Mouse (Mus musculus) myocyte (in vitro differentiated cells): ENCODE measurements around the gene Stard3nl. TPM values are rescaled to one million over a fixed set of nuclear protein-coding genes. Genes with fewer than 3 reads are reported as not detected.

ENCODE experiments used
- H3K27me3 ChIP-seq: one replicate; pipeline ENCODE4 v1.6.1; 2011; ENCODE audit not compliant: control insufficient read depth, insufficient read depth, insufficient read length
- H3K36me3 ChIP-seq: one replicate; pipeline ENCODE4 v1.6.1; 2011; ENCODE audit not compliant: control insufficient read depth, insufficient read depth
- H3K4me2 ChIP-seq: one replicate; pipeline ENCODE4 v1.6.1; 2011; ENCODE audit warnings: low read depth, control low read depth
- H3K4me3 ChIP-seq: one replicate; pipeline ENCODE4 v1.5.1; 2011; ENCODE audit warnings: mild to moderate bottlenecking, control low read depth, moderate library complexity
- H3K79me2 ChIP-seq: one replicate; pipeline ENCODE4 v1.6.1; 2011; ENCODE audit not compliant: control insufficient read depth, insufficient read depth
- H3ac ChIP-seq: one replicate; pipeline ENCODE4 v1.6.1; 2011; ENCODE audit not compliant: control insufficient read depth, insufficient read length
- CEBPB ChIP-seq: IDR thresholded peaks from 2 replicates; pipeline ENCODE4 v1.6.1; 2011; ENCODE audit warnings: mild to moderate bottlenecking, moderate library complexity; ENCODE audit not compliant: poor library complexity, insufficient read depth, severe bottlenecking
- E2F4 ChIP-seq: IDR thresholded peaks from one replicate; pipeline ENCODE4 v1.6.1; 2011; ENCODE audit warnings: mild to moderate bottlenecking, control low read depth, moderate library complexity; ENCODE audit not compliant: insufficient read depth
- MAX ChIP-seq: IDR thresholded peaks from one replicate; pipeline ENCODE4 v1.6.1; 2011; ENCODE audit warnings: low read depth, mild to moderate bottlenecking, control low read depth
- MYOD1 ChIP-seq, 3 experiments: IDR thresholded peaks; one replicate each; pipeline ENCODE4 v1.6.1; 2011; ENCODE audit warnings: control low read depth in 2 of 3, low read depth in 2 of 3, mild to moderate bottlenecking in 2 of 3, moderate library complexity in 1 of 3; ENCODE audit not compliant: insufficient read length in 2 of 3, control insufficient read depth in 1 of 3
- MYOG ChIP-seq, 3 experiments: IDR thresholded peaks; one replicate each; pipeline ENCODE4 v1.6.1; 2011; ENCODE audit warnings: control low read depth in 2 of 3, low read depth in 2 of 3, mild to moderate bottlenecking in 2 of 3; ENCODE audit not compliant: insufficient read length in 2 of 3, control insufficient read depth in 1 of 3, insufficient read depth in 1 of 3
- POLR2A ChIP-seq: IDR thresholded peaks from one replicate; pipeline ENCODE4 v1.6.1; 2011; ENCODE audit warnings: low read depth, mild to moderate bottlenecking, control low read depth, moderate library complexity; ENCODE audit not compliant: insufficient read length
- POLR2AphosphoS2 ChIP-seq: IDR thresholded peaks from one replicate; pipeline ENCODE4 v1.6.1; 2011; ENCODE audit warnings: low read depth, control low read depth; ENCODE audit not compliant: insufficient read length
- REST ChIP-seq: IDR thresholded peaks from one replicate; pipeline ENCODE4 v1.6.1; 2011; ENCODE audit warnings: mild to moderate bottlenecking, control low read depth, moderate library complexity; ENCODE audit not compliant: insufficient read depth, insufficient read length
- SRF ChIP-seq: IDR thresholded peaks from one replicate; pipeline ENCODE4 v1.6.1; 2011; ENCODE audit warnings: low read depth; ENCODE audit not compliant: control insufficient read depth, insufficient read length
- TCF12 ChIP-seq: IDR thresholded peaks from one replicate; pipeline ENCODE4 v1.6.1; 2011; ENCODE audit warnings: mild to moderate bottlenecking, control low read depth; ENCODE audit not compliant: poor library complexity, insufficient read depth, severe bottlenecking
- TCF3 ChIP-seq: IDR thresholded peaks from one replicate; pipeline ENCODE4 v1.6.1; 2011; ENCODE audit warnings: low read depth, control low read depth; ENCODE audit not compliant: insufficient read length
- USF1 ChIP-seq: IDR thresholded peaks from one replicate; pipeline ENCODE4 v1.6.1; 2011; ENCODE audit warnings: low read depth, mild to moderate bottlenecking, control low read depth, moderate library complexity
- polyA plus RNA-seq: library from polyadenylated mRNA; unstranded; fragments of >200 nt; fragmentation: generic; extraction: Trizol; gene quantifications from one replicate; pipeline ENCODE4 v1.2.1, GENCODE M21; 2012; ENCODE audit warnings: missing spikeins

Stard3nl gene
- polyA plus RNA-seq, 1 experiment: 25.7 TPM

GRCm38 (mm10) chr13:19394171-19394570 is 1.4 kb downstream of the Stard3nl start:
- Histone ChIP-seq H3K4me2 (peak overlapping the region; percentile 68), H3K27me3 (no peaks in the 10 kb centered on the region), H3K36me3 (peaks cover 4% of the 10 kb centered on the region), H3ac (no peak overlapping the region), H3K4me3 (no peak overlapping the region), H3K79me2 (peaks cover 8% of the 10 kb centered on the region)
- TF ChIP-seq POLR2A (no peak), MYOD1 (IDR thresholded peaks at IDR 0.05; ENCODE audit: control insufficient read depth in 1 of 3, insufficient read length in 2 of 3, low read depth in 2 of 3) (no peak), MAX (no peak), USF1 (no peak), E2F4 (no peak), CEBPB (no peak), TCF3 (no peak), SRF (no peak), MYOG (IDR thresholded peaks at IDR 0.05; ENCODE audit: control insufficient read depth in 1 of 3, insufficient read depth in 1 of 3, insufficient read length in 2 of 3, low read depth in 2 of 3) (no peak), POLR2AphosphoS2 (no peak), TCF12 (no peak), REST (no peak)

- no peak overlapping the region for H3K4me3 ChIP-seq
- peaks cover 8% of the 10 kb centered on the region for H3K79me2 ChIP-seq
- TF ChIP-seq MYOD1 (IDR thresholded peaks at IDR 0.05; ENCODE audit: control insufficient read depth in 1 of 3, insufficient read length in 2 of 3, low read depth in 2 of 3) (no peak), TCF12 (no peak), USF1 (no peak), MYOG (IDR thresholded peaks at IDR 0.05; ENCODE audit: control insufficient read depth in 1 of 3, insufficient read depth in 1 of 3, insufficient read length in 2 of 3, low read depth in 2 of 3) (no peak), POLR2A (no peak), SRF (no peak), MAX (no peak), REST (no peak), TCF3 (no peak), POLR2AphosphoS2 (no peak), E2F4 (no peak), CEBPB (no peak)
- H3ac ChIP-seq: no peak overlapping the region
- no peaks in the 10 kb centered on the region for H3K27me3 ChIP-seq
- H3K4me2 ChIP-seq: peak overlapping the region; percentile 68
- peaks cover 4% of the 10 kb centered on the region for H3K36me3 ChIP-seq
These were observed 1.9 kb downstream of the Stard3nl start for GRCm38 (mm10) chr13:19393731-19394130.

- Histone ChIP-seq H3K36me3 (peaks cover 4% of the 10 kb centered on the region), H3K4me3 (no peak overlapping the region), H3K27me3 (no peaks in the 10 kb centered on the region), H3K4me2 (no peak overlapping the region), H3ac (no peak overlapping the region), H3K79me2 (peaks cover 8% of the 10 kb centered on the region)
- no peak for TF ChIP-seq CEBPB
- no peak for TF ChIP-seq USF1
- no peak for TF ChIP-seq MYOD1 (IDR thresholded peaks at IDR 0.05; ENCODE audit: control insufficient read depth in 1 of 3, insufficient read length in 2 of 3, low read depth in 2 of 3)
- no peak for TF ChIP-seq MAX
- TF ChIP-seq TCF3: no peak
- no peak for TF ChIP-seq E2F4
- TF ChIP-seq POLR2AphosphoS2: no peak
- TF ChIP-seq SRF: no peak
- no peak for TF ChIP-seq TCF12
- no peak for TF ChIP-seq REST
- no peak for TF ChIP-seq MYOG (IDR thresholded peaks at IDR 0.05; ENCODE audit: control insufficient read depth in 1 of 3, insufficient read depth in 1 of 3, insufficient read length in 2 of 3, low read depth in 2 of 3)
- no peak for TF ChIP-seq POLR2A
These were observed 4.0 kb downstream of the Stard3nl start for GRCm38 (mm10) chr13:19391608-19392007.

GRCm38 (mm10) chr13:19390296-19390695 is 5.3 kb downstream of the Stard3nl start:
- H3K27me3 ChIP-seq: no peaks in the 10 kb centered on the region
- TF ChIP-seq SRF (no peak), TCF3 (no peak), POLR2A (no peak), CEBPB (no peak), MAX (no peak), TCF12 (no peak)
- H3K4me2 ChIP-seq: no peak overlapping the region
- H3K4me3 ChIP-seq: no peak overlapping the region
- H3ac ChIP-seq: no peak overlapping the region
- H3K79me2 ChIP-seq: peaks cover 8% of the 10 kb centered on the region
- H3K36me3 ChIP-seq: peaks cover 4% of the 10 kb centered on the region

GRCm38 (mm10) chr13:19389896-19390295 is 5.7 kb downstream of the Stard3nl start:
- Histone ChIP-seq H3K4me3 (no peak overlapping the region), H3K79me2 (peaks cover 7% of the 10 kb centered on the region), H3K36me3 (peaks cover 4% of the 10 kb centered on the region), H3K27me3 (no peaks in the 10 kb centered on the region), H3ac (no peak overlapping the region), H3K4me2 (no peak overlapping the region)
- TF ChIP-seq E2F4: no peak
- TF ChIP-seq TCF3: no peak
- TF ChIP-seq USF1: no peak
- TF ChIP-seq TCF12: no peak
- no peak for TF ChIP-seq CEBPB
- TF ChIP-seq REST: no peak
- TF ChIP-seq POLR2A: no peak
- no peak for TF ChIP-seq MAX
- no peak for TF ChIP-seq MYOD1 (IDR thresholded peaks at IDR 0.05; ENCODE audit: control insufficient read depth in 1 of 3, insufficient read length in 2 of 3, low read depth in 2 of 3)
- no peak for TF ChIP-seq POLR2AphosphoS2
